Mouse (Mus musculus): ENCODE measurements at regions not wholly inside any gene's neighbourhood (a gene's known extent, or its start where the extent isn't known, plus 50 kb on each side); places are given as distances from the start of the nearest gene placed in this dataset.

GRCm38 (mm10) chr6:120600376-120600775, 65.8 kb upstream of the Cecr2 start:
- Histone ChIP-seq H3K9ac (ENCODE audit: low read length) (no peak overlapping the region), H3K4me3 (ENCODE audit: low read depth, low read length) (no peak overlapping the region), H3K4me2 (replicated peaks; ENCODE audit: low read depth) (no peak overlapping the region), H3K4me1 (replicated peaks; ENCODE audit: control insufficient read depth, insufficient read depth) (no peaks in the 10 kb centered on the region), H3K36me3 (ENCODE audit: control insufficient read depth, insufficient read depth, low read length) (no peaks in the 10 kb centered on the region), H3K27me3 (ENCODE audit: control insufficient read depth, insufficient read depth, low read length) (no peaks in the 10 kb centered on the region), H3K9me3 (ENCODE audit: control insufficient read depth, low read length) (no peaks in the 10 kb centered on the region), H3K27ac (replicated peaks) (no peak overlapping the region)
- DNase-seq (ENCODE audit: low spot score) (no peak), ATAC-seq (ENCODE audit: low FRiP score, low TSS enrichment) (no peak)
- WGBS: 75% methylated on average over 2 of the region's 2 CpGs
- TF ChIP-seq EP300 (optimal IDR thresholded peaks at IDR 0.05) (no peak), CTCF (IDR thresholded peaks at IDR 0.05; ENCODE audit: low read depth) (no peak)

DNA sequence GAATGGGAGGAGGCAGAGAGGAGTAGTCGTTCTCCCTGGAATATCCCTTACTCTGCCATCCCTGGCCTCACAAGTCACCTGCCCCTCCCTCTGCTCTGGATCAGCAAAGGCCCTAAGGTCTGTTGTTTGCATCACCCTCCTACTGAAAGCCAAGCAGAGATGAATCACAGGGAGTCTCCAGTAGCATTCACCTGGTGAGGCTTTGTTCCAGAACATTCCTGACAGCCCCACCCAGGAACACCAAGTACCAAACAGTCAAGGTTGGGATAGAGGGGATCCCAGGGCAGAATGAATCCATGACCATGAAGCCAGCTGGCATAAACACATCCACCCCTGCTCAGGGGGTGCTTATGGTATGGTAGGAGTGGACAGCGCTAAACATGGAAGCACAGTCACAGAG, 67.4 kb upstream of the Hdhd5 start:
- Histone ChIP-seq H3K9ac (ENCODE audit: low read length) (no peak overlapping the region), H3K4me2 (replicated peaks; ENCODE audit: low read depth) (no peak overlapping the region), H3K4me1 (replicated peaks; ENCODE audit: control insufficient read depth, insufficient read depth) (no peaks in the 10 kb centered on the region), H3K27me3 (ENCODE audit: control insufficient read depth, insufficient read depth, low read length) (no peaks in the 10 kb centered on the region), H3K27ac (replicated peaks) (no peak overlapping the region), H3K9me3 (ENCODE audit: control insufficient read depth, low read length) (no peaks in the 10 kb centered on the region), H3K36me3 (ENCODE audit: control insufficient read depth, insufficient read depth, low read length) (no peaks in the 10 kb centered on the region), H3K4me3 (ENCODE audit: low read depth, low read length) (no peak overlapping the region)
- WGBS: 70% methylated on average over 2 of the region's 2 CpGs
- ATAC-seq (ENCODE audit: low FRiP score, low TSS enrichment) (peak; percentile 68), DNase-seq (ENCODE audit: low spot score) (no peak)
- TF ChIP-seq CTCF (IDR thresholded peaks at IDR 0.05; ENCODE audit: low read depth) (no peak), EP300 (optimal IDR thresholded peaks at IDR 0.05) (peak; percentile 76)

DNA sequence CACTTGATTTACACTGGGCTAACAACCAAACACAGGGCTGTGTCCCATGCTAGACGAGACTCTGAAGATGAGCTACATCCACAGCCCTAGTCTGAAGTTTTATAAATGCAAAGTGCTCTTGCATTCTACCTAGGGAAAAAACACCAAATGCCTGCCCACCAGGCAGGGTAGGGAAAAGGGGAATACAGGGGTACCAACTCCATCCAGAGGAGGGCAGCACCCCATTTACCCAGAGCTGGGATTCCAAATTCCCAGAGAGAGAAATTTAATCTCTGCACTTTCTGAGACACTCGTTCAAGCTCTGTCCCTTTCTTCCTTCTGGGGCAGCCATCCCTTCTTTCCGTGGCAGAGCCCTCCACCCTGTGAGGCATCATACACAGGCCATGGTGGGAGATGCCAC, 66.8 kb upstream of the Hdhd5 start:
- 24% methylated on average over 3 of the region's 3 CpGs for WGBS
- H3K27ac ChIP-seq (replicated peaks): 0 out of 2 replicates have a peak overlapping the region, but pooled peaks have one; percentile 35
- no peaks in the 10 kb centered on the region for H3K9me3 ChIP-seq (ENCODE audit: control insufficient read depth, low read length)
- ATAC-seq (ENCODE audit: low FRiP score, low TSS enrichment) (peak; percentile 26; the same call in 1 of the 2 replicates), DNase-seq (ENCODE audit: low spot score) (no peak)
- no peaks in the 10 kb centered on the region for H3K27me3 ChIP-seq (ENCODE audit: control insufficient read depth, insufficient read depth, low read length)
- H3K36me3 ChIP-seq (ENCODE audit: control insufficient read depth, insufficient read depth, low read length): no peaks in the 10 kb centered on the region
- H3K4me1 ChIP-seq (replicated peaks; ENCODE audit: control insufficient read depth, insufficient read depth): no peaks in the 10 kb centered on the region
- no peak overlapping the region for H3K4me2 ChIP-seq (replicated peaks; ENCODE audit: low read depth)
- no peak overlapping the region for H3K4me3 ChIP-seq (ENCODE audit: low read depth, low read length)
- TF ChIP-seq CTCF (IDR thresholded peaks at IDR 0.05; ENCODE audit: low read depth) (peak; percentile 46), EP300 (optimal IDR thresholded peaks at IDR 0.05) (no peak)
- no peak overlapping the region for H3K9ac ChIP-seq (ENCODE audit: low read length)

- Histone ChIP-seq H3K9ac (ENCODE audit: low read length) (no peak overlapping the region), H3K27ac (replicated peaks) (no peak overlapping the region), H3K9me3 (ENCODE audit: control insufficient read depth, low read length) (no peaks in the 10 kb centered on the region), H3K4me3 (ENCODE audit: low read depth, low read length) (no peak overlapping the region), H3K36me3 (ENCODE audit: control insufficient read depth, insufficient read depth, low read length) (no peaks in the 10 kb centered on the region), H3K4me1 (replicated peaks; ENCODE audit: control insufficient read depth, insufficient read depth) (no peaks in the 10 kb centered on the region), H3K4me2 (replicated peaks; ENCODE audit: low read depth) (no peak overlapping the region), H3K27me3 (ENCODE audit: control insufficient read depth, insufficient read depth, low read length) (no peaks in the 10 kb centered on the region)
- TF ChIP-seq EP300 (optimal IDR thresholded peaks at IDR 0.05) (no peak), CTCF (IDR thresholded peaks at IDR 0.05; ENCODE audit: low read depth) (no peak)
- WGBS: 82% methylated on average over 3 of the region's 3 CpGs
- ATAC-seq (ENCODE audit: low FRiP score, low TSS enrichment) (no peak), DNase-seq (ENCODE audit: low spot score) (no peak)
Measured at GRCm38 (mm10) chr6:120596717-120597116, 65.6 kb upstream of the Hdhd5 start.

DNA sequence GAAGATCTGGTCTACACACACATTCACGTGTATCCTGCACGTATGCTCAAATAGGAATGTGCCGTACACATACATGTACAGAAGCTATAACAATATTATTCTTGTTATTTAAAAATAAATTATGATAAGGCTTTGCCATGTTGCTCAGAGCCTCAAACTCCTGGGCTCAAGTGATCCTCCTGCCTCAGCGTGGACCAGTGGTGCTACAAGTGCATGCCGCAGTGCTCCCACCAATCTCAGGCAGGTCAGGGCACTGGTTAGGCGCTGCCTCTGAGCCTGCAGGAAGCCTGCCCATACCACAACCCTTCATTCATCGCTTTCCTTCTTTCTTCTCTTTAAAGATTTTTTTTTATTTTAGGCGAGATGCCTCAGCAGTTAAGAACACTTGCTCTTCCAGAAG, 63.3 kb upstream of the Hdhd5 start:
- no peak overlapping the region for H3K4me3 ChIP-seq (ENCODE audit: low read depth, low read length)
- TF ChIP-seq EP300 (optimal IDR thresholded peaks at IDR 0.05): no peak
- no peak for TF ChIP-seq CTCF (IDR thresholded peaks at IDR 0.05; ENCODE audit: low read depth)
- H3K27me3 ChIP-seq (ENCODE audit: control insufficient read depth, insufficient read depth, low read length): no peaks in the 10 kb centered on the region
- H3K4me1 ChIP-seq (replicated peaks; ENCODE audit: control insufficient read depth, insufficient read depth): no peaks in the 10 kb centered on the region
- WGBS: 87% methylated on average over 8 of the region's 8 CpGs
- H3K36me3 ChIP-seq (ENCODE audit: control insufficient read depth, insufficient read depth, low read length): no peaks in the 10 kb centered on the region
- no peak for DNase-seq (ENCODE audit: low spot score)
- no peak overlapping the region for H3K4me2 ChIP-seq (replicated peaks; ENCODE audit: low read depth)
- H3K27ac ChIP-seq (replicated peaks): no peak overlapping the region
- no peaks in the 10 kb centered on the region for H3K9me3 ChIP-seq (ENCODE audit: control insufficient read depth, low read length)
- H3K9ac ChIP-seq (ENCODE audit: low read length): no peak overlapping the region
- no peak for ATAC-seq (ENCODE audit: low FRiP score, low TSS enrichment)

DNA sequence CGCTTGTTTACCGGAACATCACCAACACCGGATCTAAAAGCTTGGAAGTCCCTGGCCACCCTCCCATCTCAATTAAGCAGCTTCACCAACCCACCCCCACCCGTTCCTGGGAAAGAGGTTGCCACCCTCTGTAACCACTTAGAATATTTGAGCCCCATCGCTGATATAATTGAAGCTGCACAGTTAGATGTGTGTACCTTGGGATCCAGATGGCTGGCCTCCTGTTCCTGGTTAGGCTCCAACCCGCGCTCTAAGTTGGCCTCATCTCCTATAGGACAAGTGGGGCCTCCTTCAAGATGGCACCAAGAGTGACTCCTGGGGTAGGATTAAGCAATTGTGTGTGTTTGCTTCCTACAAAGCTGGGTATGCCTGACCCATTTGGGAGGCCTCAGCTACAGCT, 61.6 kb upstream of the Hdhd5 start:
- no peak overlapping the region for H3K4me2 ChIP-seq (replicated peaks; ENCODE audit: low read depth)
- no peak overlapping the region for H3K4me3 ChIP-seq (ENCODE audit: low read depth, low read length)
- no peaks in the 10 kb centered on the region for H3K9me3 ChIP-seq (ENCODE audit: control insufficient read depth, low read length)
- DNase-seq (ENCODE audit: low spot score) (no peak), ATAC-seq (ENCODE audit: low FRiP score, low TSS enrichment) (no peak)
- WGBS: 43% methylated on average over 7 of the region's 7 CpGs
- no peak overlapping the region for H3K27ac ChIP-seq (replicated peaks)
- no peaks in the 10 kb centered on the region for H3K4me1 ChIP-seq (replicated peaks; ENCODE audit: control insufficient read depth, insufficient read depth)
- no peaks in the 10 kb centered on the region for H3K27me3 ChIP-seq (ENCODE audit: control insufficient read depth, insufficient read depth, low read length)
- H3K36me3 ChIP-seq (ENCODE audit: control insufficient read depth, insufficient read depth, low read length): no peaks in the 10 kb centered on the region
- no peak overlapping the region for H3K9ac ChIP-seq (ENCODE audit: low read length)
- no peak for TF ChIP-seq CTCF (IDR thresholded peaks at IDR 0.05; ENCODE audit: low read depth)
- no peak for TF ChIP-seq EP300 (optimal IDR thresholded peaks at IDR 0.05)

Measured in stomach, postnatal 0 days (tissue).